Mouse (Mus musculus) kidney, adult 8-10 months (tissue): ENCODE results near the gene Vps4a.

Experiments used
- DNase-seq, 2 experiments: peaks; one replicate each; pipeline ENCODE4 v3.0.0; 2022

Vps4a gene

GRCm38 (mm10) chr8:107052046-107052445 lies 21.0 kb downstream of the Vps4a start:
- no peak for DNase-seq

- peak; percentile 97 to 98 for DNase-seq
Observed at GRCm38 (mm10) chr8:107056076-107056972, 25.3 kb downstream of the Vps4a start, which contains the start of the genes Cog8 and Nip7. TSS of gene Cog8 (minus strand) at chr8:107056689. TSS of gene Nip7 (plus strand) at chr8:107056877.

- no peak for DNase-seq
Observed at GRCm38 (mm10) chr8:107056973-107057369, 25.9 kb downstream of the Vps4a start.

GRCm38 (mm10) chr8:107062613-107063012 lies 31.6 kb downstream of the Vps4a start:
- no peak for DNase-seq

- peak; percentile 89 to 90 for DNase-seq
Observed at GRCm38 (mm10) chr8:107065511-107066496, 34.8 kb downstream of the Vps4a start, which contains the start of gene Tmed6. TSS of gene Tmed6 (minus strand) at chr8:107065644.

- DNase-seq: no peak
Observed at GRCm38 (mm10) chr8:107073706-107074105, 42.7 kb downstream of the Vps4a start.

- no peak for DNase-seq
Observed at GRCm38 (mm10) chr8:107074128-107074527, 43.1 kb downstream of the Vps4a start.

GRCm38 (mm10) chr8:107076239-107076888 lies 45.3 kb downstream of the Vps4a start:
- no peak for DNase-seq

GRCm38 (mm10) chr8:107085358-107085757 lies 54.3 kb downstream of the Vps4a start:
- no peak for DNase-seq

- no peak for DNase-seq
Observed at GRCm38 (mm10) chr8:107086018-107086417, 55.0 kb downstream of the Vps4a start.

- DNase-seq: no peak
Observed at GRCm38 (mm10) chr8:107088526-107089063, 57.6 kb downstream of the Vps4a start.

GRCm38 (mm10) chr8:107090531-107090930 lies 59.5 kb downstream of the Vps4a start:
- DNase-seq: no peak
